Comparison of ENCODE assay signal across 40 mouse cellular contexts in genomic region chr5:120798147-120798546, GRCm38 (mm10). TPM values are rescaled to one million over a fixed set of nuclear protein-coding genes. Genes with fewer than 3 reads are reported as not detected.
"Had no signal": no experiment of that assay in that cellular context is flagged by ENCODE, and none has a peak within 500 bp of the region (broad histone marks: within the 10 kb centered on the region; RNA-seq: fewer than 3 reads in every experiment).

No protein-coding gene starts in this region.

RNA-seq across cellular contexts. Expression of gene Oas1e, which starts 2.8 kb away (rescaled TPM):
- total RNA-seq: heart, postnatal 10 days; heart, postnatal 14 days; heart, postnatal 25 days; heart, postnatal 36 days; heart, postnatal 4 days; layer of hippocampus, adult 18-20 months; layer of hippocampus, adult 2 months; layer of hippocampus, adult 8-10 months; layer of hippocampus, postnatal 10 days; layer of hippocampus, postnatal 14 days; layer of hippocampus, postnatal 25 days; layer of hippocampus, postnatal 36 days; left cerebral cortex, adult 18-20 months had no signal
- polyA plus RNA-seq: heart, embryonic 11.5 days; heart, embryonic 12.5 days; heart, embryonic 13.5 days; heart, embryonic 14.5 days; heart, embryonic 16.5 days; heart, postnatal 0 days; hindbrain, embryonic 10.5 days; hindbrain, embryonic 13.5 days; inflammation-experienced regulatory T-cells, adult 6 months; intestine, embryonic 14.5 days; intestine, embryonic 15.5 days; intestine, embryonic 16.5 days; kidney, adult 2 months; kidney, embryonic 14.5 days; kidney, embryonic 15.5 days; kidney, embryonic 16.5 days; kidney, postnatal 0 days had no signal

RNA-seq across cellular contexts. Expression of gene Oas3, which starts 20.7 kb away (rescaled TPM):
- total RNA-seq: layer of hippocampus, adult 18-20 months; layer of hippocampus, adult 2 months; layer of hippocampus, postnatal 14 days; layer of hippocampus, postnatal 25 days; layer of hippocampus, postnatal 36 days; left cerebral cortex, adult 18-20 months had no signal
- polyA plus RNA-seq: kidney, embryonic 14.5 days had no signal

RNA-seq across cellular contexts. Expression of gene Oas2, which starts 48.5 kb away (rescaled TPM):
- total RNA-seq: layer of hippocampus, adult 2 months had no signal
- polyA plus RNA-seq: heart, embryonic 10.5 days; hindbrain, embryonic 11.5 days had no signal

RNA-seq across cellular contexts. Expression of gene Oas1f, which starts 49.0 kb away (rescaled TPM):
- total RNA-seq: heart, postnatal 10 days; heart, postnatal 14 days; heart, postnatal 25 days; heart, postnatal 36 days; heart, postnatal 4 days; hematopoietic stem cell, adult 5-6 weeks; hindbrain, postnatal 0 days; layer of hippocampus, adult 18-20 months; layer of hippocampus, adult 2 months; layer of hippocampus, adult 8-10 months; layer of hippocampus, postnatal 10 days; layer of hippocampus, postnatal 14 days; layer of hippocampus, postnatal 25 days; layer of hippocampus, postnatal 36 days; left cerebral cortex, adult 18-20 months had no signal
- polyA plus RNA-seq: heart, embryonic 10.5 days; heart, embryonic 11.5 days; heart, embryonic 12.5 days; heart, embryonic 13.5 days; heart, embryonic 14.5 days; heart, embryonic 15.5 days; heart, postnatal 0 days; hindbrain, embryonic 10.5 days; hindbrain, embryonic 11.5 days; hindbrain, embryonic 12.5 days; hindbrain, embryonic 13.5 days; hindbrain, embryonic 14.5 days; hindbrain, embryonic 15.5 days; hindbrain, embryonic 16.5 days; hindbrain, postnatal 0 days; inflammation-experienced regulatory T-cells, adult 6 months; intestine, embryonic 14.5 days; intestine, embryonic 15.5 days; intestine, postnatal 0 days; kidney, embryonic 14.5 days; kidney, embryonic 15.5 days had no signal
